7 mouse cellular contexts compared by ENCODE assay signal in genomic region chr8:111939516-111940142, GRCm38 (mm10). TPM values are rescaled to one million over a fixed set of nuclear protein-coding genes. Genes with fewer than 3 reads are reported as not detected.
DNase-seq lines count a peak whose midpoint lies in the region; ATAC-seq and TF ChIP-seq lines count a peak whose summit lies in the region.

No protein-coding gene starts in this region.

- H3K9me3 ChIP-seq in ES-E14 (ENCODE audit: control insufficient read depth, insufficient read depth, low read depth, low read length), result no peaks in the 10 kb centered on the region
- no peaks in the 10 kb centered on the region for H3K9me3 ChIP-seq in embryonic facial prominence, embryonic 15.5 days (replicated peaks)
- no peaks in the 10 kb centered on the region for H3K9me3 ChIP-seq in heart, embryonic 16.5 days (replicated peaks; ENCODE audit: control insufficient read depth, low read length)
- H3K9me3 ChIP-seq in megakaryocyte, embryonic 14.5 days, result no peaks in the 10 kb centered on the region

- H3K36me3 ChIP-seq in ES-E14 (ENCODE audit: control insufficient read depth, insufficient read depth, low read length, poor library complexity, severe bottlenecking), result peaks cover 9% of the 10 kb centered on the region
- H3K36me3 ChIP-seq in embryonic facial prominence, embryonic 15.5 days, result peaks cover 22% of the 10 kb centered on the region
- H3K36me3 ChIP-seq in heart, embryonic 16.5 days (ENCODE audit: control insufficient read depth, insufficient read depth), result peaks cover 8% of the 10 kb centered on the region
- H3K36me3 ChIP-seq in megakaryocyte, embryonic 14.5 days (replicated peaks; ENCODE audit: low read length), result peaks cover 27% of the 10 kb centered on the region

- H3K27ac ChIP-seq in ES-E14 (ENCODE audit: insufficient read depth, low read depth, low read length, poor library complexity, severe bottlenecking), result peak overlapping the region; percentile 76; the same call in 1 of the 2 replicates
- H3K27ac ChIP-seq in embryonic facial prominence, embryonic 15.5 days (replicated peaks), result no peak overlapping the region
- peak overlapping the region; percentile 89 for H3K27ac ChIP-seq in heart, embryonic 16.5 days (ENCODE audit: low read length)

- peak; percentile 44 for DNase-seq in ES-E14 (ENCODE audit: low read depth, low spot score)
- peak; percentile 71 for DNase-seq in adrenal gland, postnatal 14 days
- peak; percentile 66 to 89 for DNase-seq in kidney, postnatal 25 days
- DNase-seq in spleen, postnatal 36 days (ENCODE audit: low spot score in 2 of 2), result peak; percentile 60 to 73

- 0 out of 2 replicates have a peak, but pooled peaks have one; percentile 43 for ATAC-seq in embryonic facial prominence, embryonic 15.5 days (ENCODE audit: insufficient number of reproducible peaks, low FRiP score, low TSS enrichment, low read depth)
- peak; percentile 52 for ATAC-seq in heart, embryonic 16.5 days (replicated peaks; ENCODE audit: extremely low read depth, insufficient read depth, low FRiP score)

- peak overlapping the region; percentile 1; the same call in 1 of the 2 replicates for H3K9ac ChIP-seq in ES-E14 (ENCODE audit: insufficient read depth, low read depth, low read length, poor library complexity, severe bottlenecking)
- H3K9ac ChIP-seq in embryonic facial prominence, embryonic 15.5 days, result peak overlapping the region; percentile 28
- H3K9ac ChIP-seq in heart, embryonic 16.5 days (ENCODE audit: low read length), result peak overlapping the region; percentile 93

- 11% methylated on average over 10 of the region's 10 CpGs for WGBS in embryonic facial prominence, embryonic 15.5 days
- WGBS in heart, embryonic 16.5 days, result 7% methylated on average over 10 of the region's 10 CpGs

- H3K4me2 ChIP-seq in embryonic facial prominence, embryonic 15.5 days (replicated peaks), result peak overlapping the region; percentile 94
- H3K4me2 ChIP-seq in heart, embryonic 16.5 days (ENCODE audit: low read depth, low read length), result peak overlapping the region; percentile 94

- H3K27me3 ChIP-seq in embryonic facial prominence, embryonic 15.5 days, result no peaks in the 10 kb centered on the region
- no peaks in the 10 kb centered on the region for H3K27me3 ChIP-seq in heart, embryonic 16.5 days (ENCODE audit: control insufficient read depth, insufficient read depth, low read length)
- H3K27me3 ChIP-seq in megakaryocyte, embryonic 14.5 days (replicated peaks), result no peaks in the 10 kb centered on the region

- H3K4me3 ChIP-seq in ES-E14 (ENCODE audit: insufficient read depth in 1 of 2, low read depth in 1 of 2, low read length in 2 of 2, poor library complexity in 1 of 2, severe bottlenecking in 1 of 2), result peak overlapping the region; percentile 33 to 91; a peak in 3 of 4 replicates
- peak overlapping the region; percentile 99 for H3K4me3 ChIP-seq in embryonic facial prominence, embryonic 15.5 days (replicated peaks)
- peak overlapping the region; percentile 99 for H3K4me3 ChIP-seq in heart, embryonic 16.5 days (ENCODE audit: low read length)
- H3K4me3 ChIP-seq in megakaryocyte, embryonic 14.5 days (replicated peaks), result peak overlapping the region; percentile 99

- in situ Hi-C loops in ES-E14 (cut with MboI; ENCODE audit: low sequenced_read_pairs in 2 of 2, unreplicated experiment in 2 of 2), result no loop called here

- H3K4me1 ChIP-seq in ES-E14 (ENCODE audit: control insufficient read depth in 2 of 2, insufficient read depth in 2 of 2, low read length in 2 of 2, poor library complexity in 1 of 2), result peaks cover 10 to 13% of the 10 kb centered on the region in 2 experiments
- peaks cover 21% of the 10 kb centered on the region for H3K4me1 ChIP-seq in embryonic facial prominence, embryonic 15.5 days
- peaks cover 14% of the 10 kb centered on the region for H3K4me1 ChIP-seq in heart, embryonic 16.5 days (ENCODE audit: control insufficient read depth, insufficient read depth, low read length)
- H3K4me1 ChIP-seq in megakaryocyte, embryonic 14.5 days, result peaks cover 52% of the 10 kb centered on the region

TF ChIP-seq in ES-E14, 5 proteins besides CTCF, POLR2A, EP300 and RAD21:
- TF ChIP-seq ZC3H11A (IDR thresholded peaks at IDR 0.05; ENCODE audit: borderline replicate concordance, low read depth, low read length), result no peak
- no peak for TF ChIP-seq HCFC1 (IDR thresholded peaks at IDR 0.05; ENCODE audit: borderline replicate concordance, insufficient read depth, low read length)
- TF ChIP-seq MAFK (IDR thresholded peaks at IDR 0.05; ENCODE audit: insufficient read depth, low read depth, low read length), result 0 out of 2 replicates have a peak, but pooled peaks have one; percentile 2

RNA-seq across cellular contexts. Expression of gene Gabarapl2, which starts 0.9 kb away (rescaled TPM):
- total RNA-seq in ES-E14 (2012; rRNA removed), result 112 and 255 TPM in 2 replicates
- 124 and 128 TPM in 2 replicates for total RNA-seq in adrenal gland, postnatal 14 days (2021)
- 173 and 189 TPM in 2 replicates for polyA plus RNA-seq in embryonic facial prominence, embryonic 15.5 days (2015; fragmentation: Nextera tagmentation; extraction: Ambion mirVana)
- polyA plus RNA-seq in heart, embryonic 16.5 days (2015; fragmentation: Nextera tagmentation; extraction: Ambion mirVana), result 198 and 211 TPM in 2 replicates
- 9.3 TPM in 1 of 2 replicates, not detected in the other for polyA plus RNA-seq in megakaryocyte, embryonic 14.5 days (2012; ENCODE audit: insufficient read depth, low replicate concordance)

RNA-seq across cellular contexts. Expression of gene Tmem231, which starts 5.9 kb away (rescaled TPM):
- total RNA-seq in ES-E14 (2012; rRNA removed), result 30.3 and 38.5 TPM in 2 replicates
- 5.3 and 5.5 TPM in 2 replicates for total RNA-seq in adrenal gland, postnatal 14 days (2021)
- 18.8 and 22.4 TPM in 2 replicates for polyA plus RNA-seq in embryonic facial prominence, embryonic 15.5 days (2015; fragmentation: Nextera tagmentation; extraction: Ambion mirVana)
- 4.4 and 4.7 TPM in 2 replicates for polyA plus RNA-seq in heart, embryonic 16.5 days (2015; fragmentation: Nextera tagmentation; extraction: Ambion mirVana)
- 1.9 and 2.4 TPM in 2 replicates for polyA plus RNA-seq in megakaryocyte, embryonic 14.5 days (2012; ENCODE audit: insufficient read depth, low replicate concordance)

RNA-seq across cellular contexts. Expression of gene Chst5, which starts 29.4 kb away (rescaled TPM):
- total RNA-seq in ES-E14 (2012; rRNA removed), result 4.0 and 4.4 TPM in 2 replicates
- total RNA-seq in adrenal gland, postnatal 14 days (2021), result not detected in 2 replicates
- polyA plus RNA-seq in embryonic facial prominence, embryonic 15.5 days (2015; fragmentation: Nextera tagmentation; extraction: Ambion mirVana), result 5.1 and 5.8 TPM in 2 replicates
- 0.41 and 1.4 TPM in 2 replicates for polyA plus RNA-seq in heart, embryonic 16.5 days (2015; fragmentation: Nextera tagmentation; extraction: Ambion mirVana)
- not detected in 2 replicates for polyA plus RNA-seq in megakaryocyte, embryonic 14.5 days (2012; ENCODE audit: insufficient read depth, low replicate concordance)

RNA-seq across cellular contexts. Expression of gene Adat1, which starts 52.5 kb away (rescaled TPM):
- total RNA-seq in ES-E14 (2012; rRNA removed), result 11.0 and 14.6 TPM in 2 replicates
- total RNA-seq in adrenal gland, postnatal 14 days (2021), result 3.1 and 4.1 TPM in 2 replicates
- polyA plus RNA-seq in embryonic facial prominence, embryonic 15.5 days (2015; fragmentation: Nextera tagmentation; extraction: Ambion mirVana), result 8.3 and 10.1 TPM in 2 replicates
- 5.6 and 5.9 TPM in 2 replicates for polyA plus RNA-seq in heart, embryonic 16.5 days (2015; fragmentation: Nextera tagmentation; extraction: Ambion mirVana)
- 0.40 and 1.5 TPM in 2 replicates for polyA plus RNA-seq in megakaryocyte, embryonic 14.5 days (2012; ENCODE audit: insufficient read depth, low replicate concordance)

Comparison
In these comparisons a context has a peak if more than half of its experiments do, and no peak if none do; other contexts are left out.
1. H3K9ac ChIP-seq: peak in every context shown above with its lines; median percentile 93 in heart, embryonic 16.5 days; 28 in embryonic facial prominence, embryonic 15.5 days; 1 in ES-E14.
2. RNA of gene Gabarapl2, which starts 0.9 kb away (polyA plus RNA-seq): 198 to 211 TPM in heart, embryonic 16.5 days and 173 to 189 TPM in embryonic facial prominence, embryonic 15.5 days; 9.3 TPM in megakaryocyte, embryonic 14.5 days; every median in the first group is over 10 times any median in the second.
3. Peak in every context shown above with its lines, with median percentiles within 50 percentile points of each other: DNase-seq and H3K4me3 ChIP-seq.